Mouse (Mus musculus) MEL (cell line): Measurements from ENCODE around the gene Spaca3. TPM values are rescaled to one million over a fixed set of nuclear protein-coding genes. Genes with fewer than 3 reads are reported as not detected.

Experiments
- DNase-seq: peaks from one replicate; pipeline ENCODE4 v3.0.0; 2011; ENCODE audit warnings: low read depth, low spot score
- H3K27ac ChIP-seq: 2 replicates; pipeline ENCODE4 v1.5.1; 2012; ENCODE audit warnings: low read depth, mild to moderate bottlenecking, control low read depth, low read length, moderate library complexity; ENCODE audit not compliant: control insufficient read depth
- H3K27me3 ChIP-seq, 2 experiments: fragments of 150-350 bp in 1 of 2; sonication (generic) in 1 of 2; 2 replicates each; pipeline ENCODE4 v1.6.1; 2012; ENCODE audit warnings: low read length in 2 of 2, mild to moderate bottlenecking in 2 of 2, improper control_type of control experiment in 1 of 2, moderate library complexity in 1 of 2; ENCODE audit not compliant: insufficient read depth in 2 of 2, control insufficient read depth in 1 of 2
- H3K36me3 ChIP-seq, 2 experiments: 2 replicates each; pipeline ENCODE4 v1.6.1; 2012 to 2014; ENCODE audit warnings: low read length in 2 of 2, improper control_type of control experiment in 1 of 2, inconsistent platforms in 1 of 2, mild to moderate bottlenecking in 1 of 2; ENCODE audit not compliant: insufficient read depth in 2 of 2, control insufficient read depth in 1 of 2
- H3K4me1 ChIP-seq, 2 experiments: fragments of 150-350 bp in 1 of 2; sonication (generic) in 1 of 2; 2 replicates each; pipeline ENCODE4 v1.6.1; 2012; ENCODE audit warnings: low read length in 2 of 2, improper control_type of control experiment in 1 of 2, mild to moderate bottlenecking in 1 of 2; ENCODE audit not compliant: insufficient read depth in 2 of 2, control insufficient read depth in 1 of 2
- H3K4me3 ChIP-seq, 2 experiments: fragments of 150-350 bp in 1 of 2; sonication (generic) in 1 of 2; 2 replicates each; pipeline ENCODE4 v1.5.1; 2012; ENCODE audit warnings: low read depth in 2 of 2, low read length in 2 of 2, mild to moderate bottlenecking in 2 of 2, moderate library complexity in 2 of 2, control low read depth in 1 of 2, improper control_type of control experiment in 1 of 2; ENCODE audit not compliant: control insufficient read depth in 1 of 2, insufficient read depth in 1 of 2
- H3K79me2 ChIP-seq: 2 replicates; pipeline ENCODE4 v1.6.1; 2012; ENCODE audit warnings: mild to moderate bottlenecking, low read length, moderate library complexity; ENCODE audit not compliant: control insufficient read depth, poor library complexity, insufficient read depth
- H3K9ac ChIP-seq: 2 replicates; pipeline ENCODE4 v1.6.1; 2012; ENCODE audit warnings: low read depth, mild to moderate bottlenecking, control low read depth, low read length, moderate library complexity; ENCODE audit not compliant: control insufficient read depth, poor library complexity, severe bottlenecking
- H3K9me3 ChIP-seq: fragments of 150-350 bp; sonication (generic); replicated peaks from 2 replicates; pipeline ENCODE4 v1.6.1; 2012; ENCODE audit warnings: mild to moderate bottlenecking, low read length, improper control_type of control experiment, moderate library complexity; ENCODE audit not compliant: insufficient read depth
- BHLHE40 ChIP-seq: IDR thresholded peaks from 2 replicates; pipeline ENCODE4 v1.6.1; 2012; ENCODE audit warnings: low read depth, mild to moderate bottlenecking, inconsistent platforms, low read length, improper control_type of control experiment, borderline replicate concordance
- CHD1 ChIP-seq: IDR thresholded peaks from 2 replicates; pipeline ENCODE4 v1.6.1; 2012; ENCODE audit warnings: low read depth, mild to moderate bottlenecking, inconsistent platforms, low read length, improper control_type of control experiment
- ELF1 ChIP-seq: IDR thresholded peaks from 2 replicates; pipeline ENCODE4 v1.6.1; 2014; ENCODE audit warnings: low read depth, mild to moderate bottlenecking, inconsistent platforms, low read length, improper control_type of control experiment, moderate library complexity
- GABPA ChIP-seq: IDR thresholded peaks from 2 replicates; pipeline ENCODE4 v1.6.1; 2012; ENCODE audit warnings: low read depth, mild to moderate bottlenecking, inconsistent platforms, low read length, improper control_type of control experiment, moderate library complexity
- HCFC1 ChIP-seq: IDR thresholded peaks from 2 replicates; pipeline ENCODE4 v1.6.1; 2012; ENCODE audit warnings: low read depth, mild to moderate bottlenecking, inconsistent platforms, low read length, improper control_type of control experiment, moderate library complexity
- KAT2A ChIP-seq: conservative IDR thresholded peaks from 2 replicates; pipeline ENCODE4 v1.6.1; 2012; ENCODE audit warnings: low read depth, low read length, improper control_type of control experiment, inconsistent platforms
- MAFK ChIP-seq: IDR thresholded peaks from 2 replicates; pipeline ENCODE4 v1.6.1; 2011; ENCODE audit warnings: low read depth, mild to moderate bottlenecking, low read length, improper control_type of control experiment, borderline replicate concordance
- MAX ChIP-seq: IDR thresholded peaks from 2 replicates; pipeline ENCODE4 v1.6.1; 2011; ENCODE audit warnings: low read length, improper control_type of control experiment
- MEF2A ChIP-seq: IDR thresholded peaks from 2 replicates; pipeline ENCODE4 v1.6.1; 2014; ENCODE audit warnings: low read depth, mild to moderate bottlenecking, inconsistent platforms, low read length, improper control_type of control experiment; ENCODE audit not compliant: poor library complexity, insufficient replicate concordance, severe bottlenecking; ENCODE audit errors: extremely low read depth
- MXI1 ChIP-seq: IDR thresholded peaks from 2 replicates; pipeline ENCODE4 v1.6.1; 2011; ENCODE audit warnings: mild to moderate bottlenecking, low read depth, low read length, improper control_type of control experiment
- NELFE ChIP-seq: IDR thresholded peaks from 2 replicates; pipeline ENCODE4 v1.6.1; 2011; ENCODE audit warnings: low read depth, low read length, improper control_type of control experiment
- NRF1 ChIP-seq: IDR thresholded peaks from 2 replicates; pipeline ENCODE4 v1.6.1; 2014; ENCODE audit warnings: low read depth, mild to moderate bottlenecking, inconsistent platforms, low read length, improper control_type of control experiment, moderate library complexity; ENCODE audit not compliant: poor library complexity, insufficient read depth, severe bottlenecking
- POLR2A ChIP-seq, 2 experiments: IDR thresholded peaks; 2 replicates each; pipeline ENCODE4 v1.6.1; 2011 to 2012; ENCODE audit warnings: low read length in 2 of 2, mild to moderate bottlenecking in 2 of 2, control low read depth in 1 of 2, improper control_type of control experiment in 1 of 2, low read depth in 1 of 2, moderate library complexity in 1 of 2; ENCODE audit not compliant: control insufficient read depth in 1 of 2, insufficient read depth in 1 of 2, poor library complexity in 1 of 2
- POLR2AphosphoS2 ChIP-seq: IDR thresholded peaks from 2 replicates; pipeline ENCODE4 v1.6.1; 2011; ENCODE audit warnings: low read length, improper control_type of control experiment
- RCOR1 ChIP-seq: IDR thresholded peaks from 2 replicates; pipeline ENCODE4 v1.6.1; 2012; ENCODE audit warnings: low read depth, mild to moderate bottlenecking, inconsistent platforms, low read length, improper control_type of control experiment
- SIN3A ChIP-seq: IDR thresholded peaks from 2 replicates; pipeline ENCODE4 v1.6.1; 2012; ENCODE audit warnings: low read length, improper control_type of control experiment, inconsistent platforms
- SMC3 ChIP-seq: IDR thresholded peaks from 2 replicates; pipeline ENCODE4 v1.6.1; 2011; ENCODE audit warnings: low read depth, low read length, improper control_type of control experiment
- TAL1 ChIP-seq: IDR thresholded peaks from 2 replicates; pipeline ENCODE4 v1.6.1; 2012; ENCODE audit warnings: mild to moderate bottlenecking, inconsistent platforms, low read length, moderate library complexity, mixed read lengths
- USF1 ChIP-seq: IDR thresholded peaks from 2 replicates; pipeline ENCODE4 v1.6.1; 2014; ENCODE audit warnings: low read depth, mild to moderate bottlenecking, inconsistent platforms, low read length, improper control_type of control experiment, moderate library complexity
- USF2 ChIP-seq, 2 experiments: IDR thresholded peaks; 2 replicates each; pipeline ENCODE4 v1.6.1; 2011 to 2012; ENCODE audit warnings: improper control_type of control experiment in 2 of 2, low read length in 2 of 2, borderline replicate concordance in 1 of 2, inconsistent platforms in 1 of 2, low read depth in 1 of 2, mild to moderate bottlenecking in 1 of 2; ENCODE audit not compliant: insufficient read depth in 1 of 2
- ZNF384 ChIP-seq: IDR thresholded peaks from 2 replicates; pipeline ENCODE4 v1.6.1; 2012; ENCODE audit warnings: low read depth, mild to moderate bottlenecking, inconsistent platforms, low read length, improper control_type of control experiment
- polyA plus RNA-seq, 2 experiments: library from polyadenylated mRNA; stranded (reverse) in 1 of 2; unstranded in 1 of 2; fragments of >175 nt in 1 of 2; fragments of >200 nt in 1 of 2; gene quantifications; 2 replicates each; pipeline versions ENCODE4 v1.2.1 to v1.2.4; 2012; ENCODE audit warnings: low replicate concordance in 2 of 2, low read depth in 1 of 2; ENCODE audit not compliant: insufficient read length in 2 of 2, insufficient read depth in 1 of 2, missing spikeins in 1 of 2
- total RNA-seq: library from RNA; depleted of rRNA; stranded (reverse); fragments of 300-350 nt; gene quantifications from 2 replicates; pipeline ENCODE4 v1.2.3, GENCODE M21; 2012

The Spaca3 gene
- total and polyA plus RNA-seq, 3 experiments: not detected

GRCm38 (mm10) chr11:80877131-80877651 is 19.0 kb downstream of the Spaca3 start:
- Histone ChIP-seq H3K4me1 (peaks cover 0 to 8% of the 10 kb centered on the region in 2 experiments; a peak in 2 of 4 replicates), H3K36me3 (peaks cover 0 to 7% of the 10 kb centered on the region in 2 experiments; a peak in 2 of 4 replicates), H3K4me3 (no peak overlapping the region), H3K79me2 (no peaks in the 10 kb centered on the region), H3K27me3 (no peaks in the 10 kb centered on the region; a peak in 1 of 4 replicates), H3K9ac (no peak overlapping the region), H3K9me3 (no peaks in the 10 kb centered on the region), H3K27ac (no peak overlapping the region)
- DNase-seq: no peak
- TF ChIP-seq USF2 (IDR thresholded peaks at IDR 0.05; ENCODE audit: borderline replicate concordance in 1 of 2, insufficient read depth in 1 of 2, low read depth in 1 of 2, low read length in 2 of 2) (no peak), USF1 (no peak), BHLHE40 (no peak), NELFE (no peak), GABPA (no peak), SIN3A (no peak), MAFK (no peak), KAT2A (no peak), MAX (no peak), HCFC1 (no peak), POLR2AphosphoS2 (no peak), NRF1 (no peak), ELF1 (no peak), POLR2A (IDR thresholded peaks at IDR 0.05; ENCODE audit: control insufficient read depth in 1 of 2, insufficient read depth in 1 of 2, low read depth in 1 of 2, low read length in 2 of 2, poor library complexity in 1 of 2) (no peak), ZNF384 (no peak), MEF2A (no peak), SMC3 (no peak), RCOR1 (no peak), TAL1 (no peak)

DNA sequence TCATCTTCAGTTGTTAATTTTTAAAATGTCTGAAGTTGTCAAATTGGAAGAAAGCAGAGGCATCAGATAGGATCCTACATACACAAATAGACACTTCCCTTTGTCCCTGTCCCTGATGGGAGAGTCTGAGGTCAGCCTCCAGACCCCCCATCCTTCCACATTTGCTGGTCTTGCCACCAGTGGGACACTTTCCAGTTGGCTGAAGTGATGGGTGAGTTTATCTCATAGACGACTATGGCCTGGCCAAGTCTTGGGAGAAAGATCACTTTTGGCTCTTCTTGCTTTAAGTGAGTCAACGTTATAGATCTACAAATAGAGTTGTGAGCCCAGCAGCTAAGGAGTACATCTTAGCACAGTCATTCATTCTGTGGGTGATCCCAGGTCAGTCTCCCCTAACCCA is 19.9 kb downstream of the Spaca3 start:
- Histone ChIP-seq H3K27ac (no peak overlapping the region), H3K4me1 (peaks cover 0 to under 1% of the 10 kb centered on the region in 2 experiments; a peak in 1 of 4 replicates), H3K36me3 (peaks cover 0 to under 1% of the 10 kb centered on the region in 2 experiments; a peak in 1 of 4 replicates), H3K27me3 (no peaks in the 10 kb centered on the region; a peak in 1 of 4 replicates), H3K9me3 (no peaks in the 10 kb centered on the region), H3K79me2 (no peaks in the 10 kb centered on the region), H3K9ac (no peak overlapping the region), H3K4me3 (no peak overlapping the region)
- DNase-seq: no peak
- TF ChIP-seq CHD1: no peak
- no peak for TF ChIP-seq SIN3A
- TF ChIP-seq MXI1: no peak
